Mouse (Mus musculus): ENCODE data around the gene Cryzl2.
A peak's percentile ranks its signal among the peaks of the same experiment; 100 is the strongest.

Gene Cryzl2

GRCm38 (mm10) chr1:157443723-157444561, 14.4 kb upstream of the Cryzl2 start:
- no peak for DNase-seq

GRCm38 (mm10) chr1:157444632-157445300, 13.6 kb upstream of the Cryzl2 start:
- DNase-seq, result peak; percentile 26 to 36

- no peak for DNase-seq
These were observed 12.9 kb upstream of the Cryzl2 start for GRCm38 (mm10) chr1:157445398-157445910.

DNA sequence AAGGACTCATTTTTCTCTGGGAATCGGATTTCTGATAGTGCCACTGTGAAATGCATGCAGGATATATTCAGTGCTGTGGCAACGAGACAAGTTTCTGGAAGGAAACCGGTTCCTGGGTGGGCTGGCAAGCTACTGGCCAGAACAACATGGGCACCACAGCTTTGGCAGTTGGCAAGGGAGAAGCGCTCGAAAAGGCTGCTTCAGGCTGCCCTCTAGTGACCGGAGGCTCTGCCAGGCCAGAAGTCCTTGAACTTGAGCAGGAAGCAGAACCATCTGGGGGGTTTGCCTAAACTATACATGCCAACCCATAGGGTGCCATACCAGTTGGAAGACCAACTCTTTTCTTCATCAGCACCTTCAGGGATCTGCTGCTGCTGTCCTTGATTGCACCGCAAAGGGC, 12.1 kb upstream of the Cryzl2 start:
- peak; percentile 83 to 90 for DNase-seq

DNA sequence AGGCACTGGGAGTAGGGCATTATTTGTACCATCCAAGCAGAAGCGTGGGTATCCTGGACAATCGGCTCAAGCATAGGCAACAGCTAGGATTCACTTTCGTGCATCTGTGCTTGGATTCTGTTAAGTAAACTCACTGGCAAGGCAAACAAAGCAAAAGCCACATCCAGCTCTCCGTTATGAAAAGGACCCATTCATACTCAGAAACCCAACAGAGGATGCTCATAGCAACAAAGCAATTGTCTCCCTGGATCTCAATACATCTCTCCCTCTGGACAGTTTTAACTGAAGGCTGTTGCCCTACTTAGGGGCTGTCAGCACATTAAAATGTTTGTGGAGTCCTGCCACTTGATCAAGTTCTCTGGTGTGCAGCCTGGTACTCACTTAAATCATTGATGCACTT, 11.2 kb upstream of the Cryzl2 start:
- DNase-seq, result no peak

- peak in 1 of 2 experiments; percentile 41 for DNase-seq
These were observed 10.1 kb upstream of the Cryzl2 start for GRCm38 (mm10) chr1:157448164-157448804.

DNA sequence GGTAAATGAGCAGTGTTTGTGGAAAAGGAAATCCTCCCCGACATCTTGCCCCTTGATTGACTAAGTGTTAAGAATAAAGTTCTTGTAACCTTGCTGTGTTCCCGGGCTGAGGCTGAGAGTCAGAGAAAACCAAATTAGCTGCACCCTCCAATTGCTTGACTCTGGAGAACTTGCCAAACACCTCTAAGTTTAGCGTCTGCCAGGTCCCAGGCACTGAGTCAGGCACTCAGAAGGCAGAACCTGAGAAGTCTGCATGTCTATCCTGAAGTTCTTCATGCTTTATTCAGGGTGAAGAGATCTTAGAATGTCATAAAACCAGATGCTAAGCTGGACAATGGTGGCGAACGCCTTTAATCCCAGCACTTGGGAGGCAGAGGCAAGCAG, 9.6 kb upstream of the Cryzl2 start:
- DNase-seq, result peak in 1 of 2 experiments; percentile 66

GRCm38 (mm10) chr1:157449532-157449931, 8.8 kb upstream of the Cryzl2 start:
- peak in 1 of 2 experiments; percentile 38 for DNase-seq

DNA sequence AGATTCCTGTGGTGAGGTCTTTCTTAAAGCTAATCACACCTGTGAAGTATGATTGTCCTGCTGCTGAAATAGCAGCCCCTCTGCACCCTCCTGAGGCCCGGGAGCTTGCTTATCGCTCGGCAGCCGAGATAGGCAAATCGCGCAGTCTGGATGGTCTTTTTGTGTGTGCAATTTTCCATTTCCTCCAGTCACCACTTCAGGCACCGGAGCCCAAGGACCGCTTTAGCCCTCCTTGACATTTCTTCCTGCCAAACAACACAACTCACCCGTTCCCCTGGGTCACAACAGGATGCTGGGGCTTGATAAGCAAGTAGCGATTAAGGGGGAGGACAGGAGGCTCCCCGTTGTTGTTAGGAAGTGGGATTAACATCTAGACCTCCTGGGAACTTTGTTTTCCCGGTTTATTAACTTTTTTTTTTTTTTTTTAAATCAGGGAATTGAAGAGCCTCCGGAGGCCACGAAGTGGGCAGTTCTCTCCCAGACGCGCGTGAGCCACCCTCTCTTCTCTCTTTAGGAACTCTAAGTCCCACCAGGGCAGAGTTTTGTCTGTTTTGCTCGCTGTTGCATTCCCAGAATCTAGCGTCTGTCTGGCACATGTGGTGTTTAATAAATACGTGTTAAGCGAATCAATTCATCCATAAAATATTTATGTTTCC, 8.3 kb upstream of the Cryzl2 start:
- peak; percentile 70 to 85 for DNase-seq

DNA sequence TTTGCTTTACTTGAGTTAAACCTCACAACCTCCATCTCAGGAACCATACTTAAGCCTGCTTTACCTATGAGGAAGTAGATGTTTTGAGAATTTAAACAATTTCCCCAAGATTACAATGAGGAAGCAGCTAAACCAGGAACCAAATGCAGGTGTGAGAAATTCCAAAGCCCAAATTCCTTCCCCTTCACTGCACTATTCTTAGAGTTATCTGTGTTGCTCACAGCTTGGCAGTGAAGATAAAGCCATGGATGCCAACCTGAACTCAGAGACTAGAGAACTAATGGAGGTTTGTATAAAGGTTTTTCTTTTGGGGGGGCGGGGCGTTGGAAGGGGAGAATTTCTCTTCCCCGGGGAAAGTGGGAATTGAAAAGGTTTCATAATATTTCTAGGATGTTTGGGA, 6.1 kb upstream of the Cryzl2 start:
- DNase-seq, result no peak

GRCm38 (mm10) chr1:157452759-157453549, 5.4 kb upstream of the Cryzl2 start:
- DNase-seq, result no peak

- peak; percentile 61 to 86 for DNase-seq
These were observed 3.5 kb upstream of the Cryzl2 start for GRCm38 (mm10) chr1:157454876-157455275.

DNA sequence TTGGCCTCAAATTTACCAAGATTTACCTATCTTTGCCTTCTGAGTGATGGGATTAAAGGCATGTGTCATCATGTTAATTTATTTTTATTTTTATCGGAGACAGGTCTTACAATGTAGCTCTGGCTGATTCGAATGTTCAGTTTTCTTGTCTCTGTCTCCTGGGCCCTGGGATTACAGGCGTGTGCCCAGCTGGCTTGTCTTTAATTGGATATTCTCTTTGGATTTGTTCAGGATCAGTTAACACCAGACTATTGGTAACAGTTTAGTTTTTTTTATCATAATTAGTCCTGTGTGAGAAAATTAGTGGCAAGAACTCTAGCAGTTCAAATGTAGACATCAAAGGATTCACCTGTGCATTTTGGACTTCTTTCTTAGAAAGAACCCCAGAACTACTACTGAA, 588 bp upstream of the Cryzl2 start:
- peak in 1 of 2 experiments; percentile 53 for DNase-seq

GRCm38 (mm10) chr1:157459904-157460303, 1.5 kb downstream of the Cryzl2 start:
- no peak for DNase-seq

DNA sequence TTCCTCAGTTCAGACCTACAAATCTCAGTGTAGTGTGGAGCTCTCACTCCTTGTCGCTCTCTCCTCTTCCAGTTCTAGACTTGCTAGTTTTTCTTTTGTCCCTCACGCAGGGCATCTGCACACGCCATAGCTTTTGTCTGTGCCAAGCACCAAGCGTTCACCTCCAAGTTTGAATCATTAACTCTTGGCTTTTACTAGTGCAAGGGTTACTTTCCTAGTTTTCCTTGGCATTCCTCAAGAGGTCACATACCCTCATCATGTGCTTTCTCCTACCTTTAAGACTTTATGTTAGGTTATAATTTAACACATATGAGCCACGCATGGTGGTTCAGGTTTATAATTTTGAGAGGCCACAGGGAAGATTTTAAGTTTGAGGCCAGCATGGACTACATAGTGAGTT, 2.9 kb downstream of the Cryzl2 start:
- DNase-seq, result peak; percentile 45 to 70

DNA sequence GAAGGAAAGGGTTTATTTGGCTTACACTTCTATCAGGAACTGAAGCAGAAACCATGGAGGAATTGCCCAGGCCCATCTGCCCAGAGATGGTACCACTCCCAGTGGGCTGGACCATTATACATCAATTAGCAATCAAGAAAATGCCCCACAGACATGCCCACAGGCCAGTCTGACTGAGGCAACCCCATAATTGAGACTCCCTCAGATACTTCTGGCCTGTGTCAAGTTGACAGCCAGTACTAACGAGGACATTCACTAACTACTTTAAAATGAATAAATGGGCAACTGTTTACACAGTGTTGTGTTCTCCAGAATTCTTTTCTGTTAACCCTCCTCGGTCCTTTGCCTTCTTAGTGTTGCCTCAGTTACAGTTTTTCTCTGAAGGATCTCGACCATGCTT, 4.0 kb downstream of the Cryzl2 start:
- no peak for DNase-seq

- DNase-seq, result peak; percentile 72 to 83
These were observed 6.8 kb downstream of the Cryzl2 start for GRCm38 (mm10) chr1:157465194-157465593.

- DNase-seq, result no peak
These were observed 9.5 kb downstream of the Cryzl2 start for GRCm38 (mm10) chr1:157467866-157468265.

DNA sequence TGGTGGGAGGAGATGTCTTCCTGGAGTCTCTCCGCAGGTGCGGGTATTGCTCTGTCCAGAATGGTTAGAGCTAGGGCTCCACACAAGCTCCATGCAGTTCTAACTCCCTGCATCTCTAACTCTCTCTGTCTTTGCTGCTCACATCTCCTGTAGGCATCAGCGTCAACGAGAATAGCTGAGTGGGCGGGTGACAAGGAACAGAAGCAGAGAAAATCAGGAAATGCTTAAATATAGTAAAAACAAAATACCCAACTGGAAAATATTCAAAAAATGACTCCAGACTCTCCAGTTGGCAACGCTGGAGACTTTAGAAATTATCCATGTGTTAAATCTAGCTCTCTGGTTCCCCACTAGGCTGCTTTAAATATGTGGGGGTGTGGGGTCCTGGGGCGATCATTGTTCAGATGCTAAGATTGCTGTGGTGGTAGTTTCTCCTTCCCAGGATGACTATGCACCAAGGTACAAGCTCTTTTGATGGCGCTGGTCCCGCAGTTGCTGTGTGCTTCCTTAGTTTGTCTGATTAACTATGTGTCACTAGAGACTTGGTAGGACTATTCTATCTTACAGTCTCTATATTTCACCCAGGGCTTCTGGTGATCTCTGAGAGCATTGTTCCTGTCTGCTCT, 12.5 kb downstream of the Cryzl2 start:
- no peak for DNase-seq

GRCm38 (mm10) chr1:157472716-157473115, 14.3 kb downstream of the Cryzl2 start:
- DNase-seq, result no peak

GRCm38 (mm10) chr1:157474865-157475264, 16.5 kb downstream of the Cryzl2 start:
- no peak for DNase-seq

DNA sequence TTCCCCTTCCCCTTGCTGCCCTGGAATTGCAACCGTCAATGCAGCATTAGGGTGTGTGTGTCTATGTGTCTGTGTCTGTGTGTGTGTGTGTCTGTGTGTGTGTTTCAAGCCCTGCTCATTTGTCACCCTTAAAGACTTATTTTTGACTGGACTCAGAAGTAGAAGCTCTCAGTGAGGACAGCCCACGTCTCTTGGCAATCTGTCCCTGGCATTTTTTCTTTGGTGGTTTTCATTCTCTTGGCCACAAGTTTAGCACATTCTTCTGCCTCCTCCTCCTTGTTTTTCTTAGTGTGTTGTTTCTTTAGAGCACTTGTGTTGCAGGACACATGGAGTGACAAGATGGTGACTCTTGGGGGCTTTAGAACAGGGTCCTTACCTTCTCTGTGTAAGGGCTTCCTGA, 17.9 kb downstream of the Cryzl2 start:
- no peak for DNase-seq
